Mouse (Mus musculus) heart, postnatal 36 days (tissue): ENCODE measurements around the gene Ust. TPM values are rescaled to one million over a fixed set of nuclear protein-coding genes. Genes with fewer than 3 reads are reported as not detected.

Experiments used
- DNase-seq, 2 experiments: peaks; one replicate each; pipeline ENCODE4 v3.0.0; 2021 to 2022
- intact Hi-C: fragments of 180-260 bp; cut with DNase I; formaldehyde crosslinking; loops from one replicate; pipeline ENCODE4 v1.15.1; 2025
- total RNA-seq, 2 experiments: library from RNA; stranded (reverse); gene quantifications; 2 replicates each; pipeline ENCODE4 v1.2.3; 2021

Gene Ust
- total RNA-seq, 2 experiments from 2014 or later: 1.3 to 2.0 TPM

GRCm38 (mm10) chr10:8444052-8444451 lies 74.6 kb downstream of the Ust start:
- DNase-seq: no peak
- intact Hi-C loops: no loop called here

- intact Hi-C loops: no loop called here
- DNase-seq: peak in 1 of 2 experiments; percentile 25
Measured at GRCm38 (mm10) chr10:8431857-8432256, 86.8 kb downstream of the Ust start.

GRCm38 (mm10) chr10:8428787-8429778 lies 89.5 kb downstream of the Ust start:
- intact Hi-C loops: no loop called here
- DNase-seq: no peak

GRCm38 (mm10) chr10:8427671-8428364 lies 90.8 kb downstream of the Ust start:
- no peak for DNase-seq
- intact Hi-C loops: no loop called here

GRCm38 (mm10) chr10:8419496-8420009 lies 99.1 kb downstream of the Ust start:
- DNase-seq: no peak
- intact Hi-C loops: no loop called here

- DNase-seq: no peak
- intact Hi-C loops: no loop called here
Measured at GRCm38 (mm10) chr10:8415474-8415873, 103.2 kb downstream of the Ust start.

- DNase-seq: no peak
- intact Hi-C loops: no loop called here
Measured at GRCm38 (mm10) chr10:8415036-8415435, 103.6 kb downstream of the Ust start.

- intact Hi-C loops: no loop called here
- DNase-seq: no peak
Measured at GRCm38 (mm10) chr10:8405141-8405540, 113.5 kb downstream of the Ust start.

- intact Hi-C loops: no loop called here
- DNase-seq: no peak
Measured at GRCm38 (mm10) chr10:8392226-8392625, 126.4 kb downstream of the Ust start.

- peak; percentile 33 to 35 for DNase-seq
- intact Hi-C loops: no loop called here
Measured at GRCm38 (mm10) chr10:8391264-8391748, 127.3 kb downstream of the Ust start.

- no peak for DNase-seq
- intact Hi-C loops: no loop called here
Measured at GRCm38 (mm10) chr10:8388239-8388638, 130.4 kb downstream of the Ust start.

- intact Hi-C loops: no loop called here
- DNase-seq: no peak
Measured at GRCm38 (mm10) chr10:8369894-8370500, 148.6 kb downstream of the Ust start.

- no peak for DNase-seq
- intact Hi-C loops: no loop called here
Measured at GRCm38 (mm10) chr10:8365816-8366215, 152.8 kb downstream of the Ust start.

GRCm38 (mm10) chr10:8364182-8364581 lies 154.4 kb downstream of the Ust start:
- intact Hi-C loops: no loop called here
- DNase-seq: no peak

- intact Hi-C loops: no loop called here
- DNase-seq: no peak
Measured at GRCm38 (mm10) chr10:8363281-8363680, 155.3 kb downstream of the Ust start.

GRCm38 (mm10) chr10:8358286-8359045 lies 160.2 kb downstream of the Ust start:
- no peak for DNase-seq
- intact Hi-C loops: no loop called here

GRCm38 (mm10) chr10:8353534-8353933 lies 165.1 kb downstream of the Ust start:
- DNase-seq: no peak
- intact Hi-C loops: no loop called here

GRCm38 (mm10) chr10:8350626-8351025 lies 168.0 kb downstream of the Ust start:
- peak in 1 of 2 experiments; percentile 9 for DNase-seq

GRCm38 (mm10) chr10:8347497-8347896 lies 171.1 kb downstream of the Ust start:
- intact Hi-C loops: no loop called here
- no peak for DNase-seq

More at GRCm38 (mm10) chr10:8350626-8351025, 168.0 kb downstream of the Ust start:
- intact Hi-C loops: no loop called here

GRCm38 (mm10) chr10:8342556-8342955 lies 176.1 kb downstream of the Ust start:
- intact Hi-C loops: no loop called here
- no peak for DNase-seq
